Mouse (Mus musculus): ENCODE measurements around the gene Rab30.

GRCm38 (mm10) chr7:92886801-92887200 lies 145.4 kb downstream of the Rab30 start:
- TF ChIP-seq CTCF (IDR thresholded peaks at IDR 0.05; ENCODE audit: insufficient read depth, low read length) (no peak), POLR2A (IDR thresholded peaks at IDR 0.05; ENCODE audit: borderline replicate concordance, extremely low read depth, low read depth, low read length) (no peak)
